Mouse (Mus musculus): ENCODE results near the gene Gstm2. TPM values are rescaled to one million over a fixed set of nuclear protein-coding genes. Genes with fewer than 3 reads are reported as not detected.

The Gstm2 gene
- not detected for polyA plus RNA-seq (2017; shearing (Covaris generic))

GRCm38 (mm10) chr3:107986041-107986562 lies at the start of gene Gstm2:
Gene Gstm2 (minus strand): TSS chr3:107986453.

DNA sequence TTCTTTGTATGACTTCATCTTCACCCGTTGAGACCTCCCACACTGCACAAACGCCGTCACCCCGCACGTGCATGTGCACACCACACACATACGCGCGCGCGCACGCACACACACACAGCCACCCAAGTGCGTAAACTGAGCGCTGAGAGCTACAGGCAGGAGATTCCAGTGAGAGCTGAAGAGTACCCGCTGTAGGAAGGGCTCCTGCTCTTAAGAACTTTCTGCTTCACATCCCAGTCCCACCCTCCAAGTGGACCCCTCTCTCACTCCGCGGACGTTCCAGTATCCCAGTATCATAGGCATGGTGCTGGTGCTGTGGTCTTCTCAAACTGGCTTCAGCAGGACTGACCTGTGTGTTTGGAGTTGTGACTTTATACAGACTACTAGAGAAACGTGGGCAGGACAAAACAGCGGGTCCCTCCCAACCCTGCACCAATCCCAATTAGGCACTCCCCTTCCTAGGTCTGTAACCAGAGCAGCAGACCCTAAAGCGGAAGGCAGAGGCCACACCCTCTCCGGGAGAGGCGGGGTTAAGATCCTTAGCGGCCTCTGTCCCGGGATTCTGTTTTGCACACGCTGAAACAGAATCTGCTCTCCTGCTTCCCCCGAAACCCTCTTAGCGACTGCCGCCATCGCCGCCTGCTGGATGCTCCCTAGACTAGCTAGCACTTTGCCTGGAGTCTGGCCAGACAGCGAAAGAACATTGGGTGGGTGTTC lies 31.4 kb upstream of the Gstm2 start, which contains the start of gene Gstm1:
Gene Gstm1, minus strand, starts transcription at position 501 of the 717 bp plus-strand sequence.

DNA sequence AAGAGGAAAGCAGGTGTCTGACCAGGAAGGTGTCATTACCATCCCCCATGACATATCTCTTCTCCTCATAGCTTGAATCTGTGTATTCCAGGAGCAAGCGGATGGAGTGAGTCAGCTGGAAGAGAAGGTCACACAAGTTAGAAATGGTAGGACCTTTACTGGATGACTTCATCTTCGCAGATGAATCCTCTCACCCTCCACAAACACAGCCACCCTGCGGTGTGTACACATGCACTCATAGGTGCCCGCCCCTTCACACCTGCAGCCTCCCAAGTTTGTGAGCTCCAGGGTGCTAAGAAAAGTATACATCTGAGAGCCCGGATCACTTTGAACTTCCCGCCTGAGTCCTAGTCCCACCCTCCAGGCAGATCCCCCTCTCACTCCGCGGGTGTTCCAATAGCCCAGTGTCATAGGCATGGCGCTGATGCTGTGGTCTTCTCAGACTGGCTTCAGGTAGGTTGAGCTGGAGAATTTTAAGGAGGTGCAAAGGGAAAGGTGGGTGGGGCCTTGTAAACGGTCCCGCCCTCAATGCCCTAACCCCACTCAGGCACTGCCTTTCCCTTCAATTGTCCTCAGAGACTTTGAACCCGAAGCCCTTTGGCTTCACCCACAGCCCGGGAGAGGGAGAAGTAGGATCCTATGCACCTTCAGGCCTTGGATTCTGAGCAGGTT lies 17.4 kb downstream of the Gstm2 start, which contains the start of gene Gstm3:
Gene Gstm3, minus strand, starts transcription at position 560 of the 672 bp plus-strand sequence.

GRCm38 (mm10) chr3:107943239-107943990 lies 42.8 kb downstream of the Gstm2 start, which contains the start of gene Gstm6:
Gene Gstm6 (minus strand): TSS chr3:107943749.

Other genes starting within 250 kb of the Gstm2 start
- gene Csf1, start 226.0 kb downstream of the Gstm2 start, polyA plus RNA-seq (2017; shearing (Covaris generic)), result 13.3 TPM
- not detected for gene Eps8l3, start 109.2 kb downstream of the Gstm2 start, polyA plus RNA-seq (2017; shearing (Covaris generic))
- not detected for gene Gstm5, start 90.6 kb downstream of the Gstm2 start, polyA plus RNA-seq (2017; shearing (Covaris generic))
- 2.1 TPM for gene Gstm7, start 54.6 kb downstream of the Gstm2 start, polyA plus RNA-seq (2017; shearing (Covaris generic))
- gene Gstm6, start 42.7 kb downstream of the Gstm2 start, polyA plus RNA-seq (2017; shearing (Covaris generic)), result not detected
- gene Gstm3, start 17.2 kb downstream of the Gstm2 start, polyA plus RNA-seq (2017; shearing (Covaris generic)), result not detected
- 4.6 TPM for gene Gstm1, start 31.5 kb upstream of the Gstm2 start, polyA plus RNA-seq (2017; shearing (Covaris generic))
- gene Gstm4, start 58.4 kb upstream of the Gstm2 start, polyA plus RNA-seq (2017; shearing (Covaris generic)), result 11.1 TPM
- 50.0 TPM for gene Ampd2, start 100.2 kb upstream of the Gstm2 start, polyA plus RNA-seq (2017; shearing (Covaris generic))
- gene Gnat2, start 106.3 kb upstream of the Gstm2 start, polyA plus RNA-seq (2017; shearing (Covaris generic)), result not detected
- gene Gnai3, start 159.7 kb upstream of the Gstm2 start, polyA plus RNA-seq (2017; shearing (Covaris generic)), result 217 TPM
- gene Gpr61, start 168.4 kb upstream of the Gstm2 start, polyA plus RNA-seq (2017; shearing (Covaris generic)), result not detected
- gene Amigo1, start 199.9 kb upstream of the Gstm2 start, polyA plus RNA-seq (2017; shearing (Covaris generic)), result 0.21 TPM
- 28.0 TPM for gene Cyb561d1, start 214.8 kb upstream of the Gstm2 start, polyA plus RNA-seq (2017; shearing (Covaris generic))
- 9.5 TPM for gene Atxn7l2, start 224.5 kb upstream of the Gstm2 start, polyA plus RNA-seq (2017; shearing (Covaris generic))
- gene Sypl2, start 240.2 kb upstream of the Gstm2 start, polyA plus RNA-seq (2017; shearing (Covaris generic)), result not detected

All from CD4-positive, CD25-positive, alpha-beta regulatory T cell, adult 9 weeks (primary cell).